Mouse (Mus musculus) MEL (cell line): ENCODE measurements around the gene Srsf2. TPM values are rescaled to one million over a fixed set of nuclear protein-coding genes. Genes with fewer than 3 reads are reported as not detected.

Experiments used
- DNase-seq: peaks from one replicate; pipeline ENCODE4 v3.0.0; 2011; ENCODE audit warnings: low read depth, low spot score
- H3K27ac ChIP-seq: 2 replicates; pipeline ENCODE4 v1.5.1; 2012; ENCODE audit warnings: low read depth, mild to moderate bottlenecking, control low read depth, low read length, moderate library complexity; ENCODE audit not compliant: control insufficient read depth
- H3K27me3 ChIP-seq, 2 experiments: fragments of 150-350 bp in 1 of 2; sonication (generic) in 1 of 2; 2 replicates each; pipeline ENCODE4 v1.6.1; 2012; ENCODE audit warnings: low read length in 2 of 2, mild to moderate bottlenecking in 2 of 2, improper control_type of control experiment in 1 of 2, moderate library complexity in 1 of 2; ENCODE audit not compliant: insufficient read depth in 2 of 2, control insufficient read depth in 1 of 2
- H3K36me3 ChIP-seq, 2 experiments: 2 replicates each; pipeline ENCODE4 v1.6.1; 2012 to 2014; ENCODE audit warnings: low read length in 2 of 2, improper control_type of control experiment in 1 of 2, inconsistent platforms in 1 of 2, mild to moderate bottlenecking in 1 of 2; ENCODE audit not compliant: insufficient read depth in 2 of 2, control insufficient read depth in 1 of 2
- H3K4me1 ChIP-seq, 2 experiments: fragments of 150-350 bp in 1 of 2; sonication (generic) in 1 of 2; 2 replicates each; pipeline ENCODE4 v1.6.1; 2012; ENCODE audit warnings: low read length in 2 of 2, improper control_type of control experiment in 1 of 2, mild to moderate bottlenecking in 1 of 2; ENCODE audit not compliant: insufficient read depth in 2 of 2, control insufficient read depth in 1 of 2
- H3K4me3 ChIP-seq, 2 experiments: fragments of 150-350 bp in 1 of 2; sonication (generic) in 1 of 2; 2 replicates each; pipeline ENCODE4 v1.5.1; 2012; ENCODE audit warnings: low read depth in 2 of 2, low read length in 2 of 2, mild to moderate bottlenecking in 2 of 2, moderate library complexity in 2 of 2, control low read depth in 1 of 2, improper control_type of control experiment in 1 of 2; ENCODE audit not compliant: control insufficient read depth in 1 of 2, insufficient read depth in 1 of 2
- H3K79me2 ChIP-seq: 2 replicates; pipeline ENCODE4 v1.6.1; 2012; ENCODE audit warnings: mild to moderate bottlenecking, low read length, moderate library complexity; ENCODE audit not compliant: control insufficient read depth, poor library complexity, insufficient read depth
- H3K9ac ChIP-seq: 2 replicates; pipeline ENCODE4 v1.6.1; 2012; ENCODE audit warnings: low read depth, mild to moderate bottlenecking, control low read depth, low read length, moderate library complexity; ENCODE audit not compliant: control insufficient read depth, poor library complexity, severe bottlenecking
- H3K9me3 ChIP-seq: fragments of 150-350 bp; sonication (generic); replicated peaks from 2 replicates; pipeline ENCODE4 v1.6.1; 2012; ENCODE audit warnings: mild to moderate bottlenecking, low read length, improper control_type of control experiment, moderate library complexity; ENCODE audit not compliant: insufficient read depth
- BHLHE40 ChIP-seq: IDR thresholded peaks from 2 replicates; pipeline ENCODE4 v1.6.1; 2012; ENCODE audit warnings: low read depth, mild to moderate bottlenecking, inconsistent platforms, low read length, improper control_type of control experiment, borderline replicate concordance
- CTCF ChIP-seq, 3 experiments: IDR thresholded peaks in 2 of 3; conservative IDR thresholded peaks in 1 of 3; 2 replicates each; pipeline ENCODE4 v1.5.1; 2011 to 2012; ENCODE audit warnings: low read length in 3 of 3, low read depth in 2 of 3, mild to moderate bottlenecking in 2 of 3, improper control_type of control experiment in 1 of 3, inconsistent platforms in 1 of 3, mixed read lengths in 1 of 3, moderate library complexity in 1 of 3; ENCODE audit not compliant: control insufficient read depth in 1 of 3, insufficient read depth in 1 of 3, poor library complexity in 1 of 3, severe bottlenecking in 1 of 3
- ELF1 ChIP-seq: IDR thresholded peaks from 2 replicates; pipeline ENCODE4 v1.6.1; 2014; ENCODE audit warnings: low read depth, mild to moderate bottlenecking, inconsistent platforms, low read length, improper control_type of control experiment, moderate library complexity
- EP300 ChIP-seq, 2 experiments: IDR thresholded peaks; 2 replicates each; pipeline ENCODE4 v1.6.1; 2011; ENCODE audit warnings: improper control_type of control experiment in 2 of 2, low read length in 2 of 2, low read depth in 1 of 2, mild to moderate bottlenecking in 1 of 2
- ETS1 ChIP-seq: IDR thresholded peaks from 2 replicates; pipeline ENCODE4 v1.6.1; 2012; ENCODE audit warnings: low read depth, mild to moderate bottlenecking, inconsistent platforms, low read length, improper control_type of control experiment, moderate library complexity
- GATA1 ChIP-seq: IDR thresholded peaks from 2 replicates; pipeline ENCODE4 v1.6.1; 2011; ENCODE audit warnings: low read depth, low read length, improper control_type of control experiment
- HCFC1 ChIP-seq: IDR thresholded peaks from 2 replicates; pipeline ENCODE4 v1.6.1; 2012; ENCODE audit warnings: low read depth, mild to moderate bottlenecking, inconsistent platforms, low read length, improper control_type of control experiment, moderate library complexity
- JUND ChIP-seq: IDR thresholded peaks from 2 replicates; pipeline ENCODE4 v1.6.1; 2011; ENCODE audit warnings: low read depth, mild to moderate bottlenecking, improper control_type of control experiment, low read length
- KAT2A ChIP-seq: conservative IDR thresholded peaks from 2 replicates; pipeline ENCODE4 v1.6.1; 2012; ENCODE audit warnings: low read depth, low read length, improper control_type of control experiment, inconsistent platforms
- MAFK ChIP-seq: IDR thresholded peaks from 2 replicates; pipeline ENCODE4 v1.6.1; 2011; ENCODE audit warnings: low read depth, mild to moderate bottlenecking, low read length, improper control_type of control experiment, borderline replicate concordance
- MAX ChIP-seq: IDR thresholded peaks from 2 replicates; pipeline ENCODE4 v1.6.1; 2011; ENCODE audit warnings: low read length, improper control_type of control experiment
- MEF2A ChIP-seq: IDR thresholded peaks from 2 replicates; pipeline ENCODE4 v1.6.1; 2014; ENCODE audit warnings: low read depth, mild to moderate bottlenecking, inconsistent platforms, low read length, improper control_type of control experiment; ENCODE audit not compliant: poor library complexity, insufficient replicate concordance, severe bottlenecking; ENCODE audit errors: extremely low read depth
- NRF1 ChIP-seq: IDR thresholded peaks from 2 replicates; pipeline ENCODE4 v1.6.1; 2014; ENCODE audit warnings: low read depth, mild to moderate bottlenecking, inconsistent platforms, low read length, improper control_type of control experiment, moderate library complexity; ENCODE audit not compliant: poor library complexity, insufficient read depth, severe bottlenecking
- RCOR1 ChIP-seq: IDR thresholded peaks from 2 replicates; pipeline ENCODE4 v1.6.1; 2012; ENCODE audit warnings: low read depth, mild to moderate bottlenecking, inconsistent platforms, low read length, improper control_type of control experiment
- SIN3A ChIP-seq: IDR thresholded peaks from 2 replicates; pipeline ENCODE4 v1.6.1; 2012; ENCODE audit warnings: low read length, improper control_type of control experiment, inconsistent platforms
- SMC3 ChIP-seq: IDR thresholded peaks from 2 replicates; pipeline ENCODE4 v1.6.1; 2011; ENCODE audit warnings: low read depth, low read length, improper control_type of control experiment
- TAL1 ChIP-seq: IDR thresholded peaks from 2 replicates; pipeline ENCODE4 v1.6.1; 2012; ENCODE audit warnings: mild to moderate bottlenecking, inconsistent platforms, low read length, moderate library complexity, mixed read lengths
- TBP ChIP-seq: IDR thresholded peaks from 2 replicates; pipeline ENCODE4 v1.8.0; 2011; ENCODE audit warnings: low read depth, low read length, improper control_type of control experiment
- TCF12 ChIP-seq: IDR thresholded peaks from 2 replicates; pipeline ENCODE4 v1.6.1; 2014; ENCODE audit warnings: low read depth, mild to moderate bottlenecking, inconsistent platforms, low read length, improper control_type of control experiment, moderate library complexity
- UBTF ChIP-seq: IDR thresholded peaks from 2 replicates; pipeline ENCODE4 v1.6.1; 2012; ENCODE audit warnings: low read depth, mild to moderate bottlenecking, inconsistent platforms, low read length, improper control_type of control experiment, moderate library complexity, borderline replicate concordance; ENCODE audit not compliant: insufficient read depth
- USF1 ChIP-seq: IDR thresholded peaks from 2 replicates; pipeline ENCODE4 v1.6.1; 2014; ENCODE audit warnings: low read depth, mild to moderate bottlenecking, inconsistent platforms, low read length, improper control_type of control experiment, moderate library complexity
- USF2 ChIP-seq, 2 experiments: IDR thresholded peaks; 2 replicates each; pipeline ENCODE4 v1.6.1; 2011 to 2012; ENCODE audit warnings: improper control_type of control experiment in 2 of 2, low read length in 2 of 2, borderline replicate concordance in 1 of 2, inconsistent platforms in 1 of 2, low read depth in 1 of 2, mild to moderate bottlenecking in 1 of 2; ENCODE audit not compliant: insufficient read depth in 1 of 2
- ZMIZ1 ChIP-seq: IDR thresholded peaks from 2 replicates; pipeline ENCODE4 v1.6.1; 2012; ENCODE audit warnings: low read depth, mild to moderate bottlenecking, inconsistent platforms, low read length, improper control_type of control experiment, moderate library complexity
- ZNF384 ChIP-seq: IDR thresholded peaks from 2 replicates; pipeline ENCODE4 v1.6.1; 2012; ENCODE audit warnings: low read depth, mild to moderate bottlenecking, inconsistent platforms, low read length, improper control_type of control experiment
- polyA plus RNA-seq, 2 experiments: library from polyadenylated mRNA; stranded (reverse) in 1 of 2; unstranded in 1 of 2; fragments of >175 nt in 1 of 2; fragments of >200 nt in 1 of 2; gene quantifications; 2 replicates each; pipeline versions ENCODE4 v1.2.1 to v1.2.4; 2012; ENCODE audit warnings: low replicate concordance in 2 of 2, low read depth in 1 of 2; ENCODE audit not compliant: insufficient read length in 2 of 2, insufficient read depth in 1 of 2, missing spikeins in 1 of 2
- total RNA-seq: library from RNA; depleted of rRNA; stranded (reverse); fragments of 300-350 nt; gene quantifications from 2 replicates; pipeline ENCODE4 v1.2.3, GENCODE M21; 2012

Srsf2 gene
- total and polyA plus RNA-seq, 3 experiments, result 257 to 1,128 (median 453) TPM

DNA sequence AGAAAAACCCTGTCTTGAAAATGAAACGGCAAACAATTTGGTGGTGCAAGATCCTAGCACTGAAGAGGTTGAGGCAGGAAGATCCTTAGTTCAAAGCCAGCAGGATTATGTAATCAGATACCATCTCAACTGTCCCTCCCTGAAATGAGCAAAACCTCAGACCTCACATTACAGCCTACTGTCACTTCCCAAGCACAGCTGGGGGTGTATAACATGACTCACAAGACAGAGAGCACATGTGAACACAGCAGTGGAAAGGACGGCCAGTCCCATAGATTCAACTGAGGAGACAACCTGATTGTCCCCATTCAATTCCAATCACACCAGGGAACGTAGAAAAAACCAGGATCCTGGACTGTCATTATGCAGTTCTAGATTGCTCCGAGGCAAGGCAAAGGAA lies 16.6 kb downstream of the Srsf2 start:
- H3K4me1 ChIP-seq, result peaks cover 5 to 35% of the 10 kb centered on the region in 2 experiments
- no peak overlapping the region for H3K9ac ChIP-seq
- TF ChIP-seq ETS1 (peak; percentile 68), GATA1 (peak; percentile 23; the same call in 1 of the 2 replicates), UBTF (no peak)
- peaks cover 26% of the 10 kb centered on the region for H3K79me2 ChIP-seq
- H3K4me3 ChIP-seq, result no peak overlapping the region
- DNase-seq, result peak; percentile 68
- peaks cover 30 to 31% of the 10 kb centered on the region in 2 experiments for H3K36me3 ChIP-seq
- no peaks in the 10 kb centered on the region for H3K9me3 ChIP-seq
- H3K27ac ChIP-seq, result 0 out of 2 replicates have a peak overlapping the region, but pooled peaks have one; percentile 3
- H3K27me3 ChIP-seq, result no peaks in the 10 kb centered on the region

- H3K27ac ChIP-seq, result peak overlapping the region; percentile 26; the same call in 1 of the 2 replicates
- peaks cover 12% of the 10 kb centered on the region for H3K79me2 ChIP-seq
- peaks cover 20 to 24% of the 10 kb centered on the region in 2 experiments for H3K36me3 ChIP-seq
- peak; percentile 67 for DNase-seq
- H3K4me1 ChIP-seq, result peaks cover 5 to 24% of the 10 kb centered on the region in 2 experiments
- H3K27me3 ChIP-seq, result no peaks in the 10 kb centered on the region
- TF ChIP-seq SMC3 (no peak), TCF12 (no peak), HCFC1 (0 out of 2 replicates have a peak, but pooled peaks have one; percentile 19), JUND (no peak), SIN3A (0 out of 2 replicates have a peak, but pooled peaks have one; percentile 8), BHLHE40 (no peak), ZNF384 (no peak), MAX (no peak), RCOR1 (0 out of 2 replicates have a peak, but pooled peaks have one; percentile 22), ELF1 (no peak), CTCF (IDR thresholded peaks at IDR 0.05 in 2 of 3, conservative IDR thresholded peaks at IDR 0.05 in 1 of 3; ENCODE audit: control insufficient read depth in 1 of 3, insufficient read depth in 1 of 3, low read depth in 2 of 3, low read length in 3 of 3, poor library complexity in 1 of 3, severe bottlenecking in 1 of 3) (no peak), TAL1 (peak; percentile 16; the same call in 1 of the 2 replicates), USF2 (IDR thresholded peaks at IDR 0.05; ENCODE audit: borderline replicate concordance in 1 of 2, insufficient read depth in 1 of 2, low read depth in 1 of 2, low read length in 2 of 2) (no peak), NRF1 (no peak), TBP (no peak), MAFK (no peak), USF1 (no peak), EP300 (IDR thresholded peaks at IDR 0.05; ENCODE audit: low read depth in 1 of 2, low read length in 2 of 2) (0 out of 4 replicates have a peak, but pooled peaks of 1 of the 2 experiments have one; percentile 14), KAT2A (no peak), GATA1 (peak; percentile 83), ETS1 (0 out of 2 replicates have a peak, but pooled peaks have one; percentile 20), MEF2A (no peak), ZMIZ1 (0 out of 2 replicates have a peak, but pooled peaks have one; percentile 27)
- TF ChIP-seq, all 39 proteins: peak for 8
- Histone ChIP-seq H3K9ac (no peak overlapping the region), H3K9me3 (no peaks in the 10 kb centered on the region), H3K4me3 (no peak overlapping the region)
Observed at GRCm38 (mm10) chr11:116834954-116835353, 17.9 kb downstream of the Srsf2 start.
